Mouse (Mus musculus) activated CD4-positive, CD25-positive, alpha-beta regulatory T cell (primary cell): ENCODE measurements around the gene Pop5. TPM values are rescaled to one million over a fixed set of nuclear protein-coding genes. Genes with fewer than 3 reads are reported as not detected.

ENCODE experiments used
- polyA plus RNA-seq, 2 experiments: library from polyadenylated mRNA; unstranded; fragments of 100-300 nt; shearing (Covaris generic); gene quantifications; one replicate each; pipeline ENCODE4 v1.2.1; 2017

The Pop5 gene
- 100 to 1,000 TPM; 160 to 229 TPM for polyA plus RNA-seq

DNA sequence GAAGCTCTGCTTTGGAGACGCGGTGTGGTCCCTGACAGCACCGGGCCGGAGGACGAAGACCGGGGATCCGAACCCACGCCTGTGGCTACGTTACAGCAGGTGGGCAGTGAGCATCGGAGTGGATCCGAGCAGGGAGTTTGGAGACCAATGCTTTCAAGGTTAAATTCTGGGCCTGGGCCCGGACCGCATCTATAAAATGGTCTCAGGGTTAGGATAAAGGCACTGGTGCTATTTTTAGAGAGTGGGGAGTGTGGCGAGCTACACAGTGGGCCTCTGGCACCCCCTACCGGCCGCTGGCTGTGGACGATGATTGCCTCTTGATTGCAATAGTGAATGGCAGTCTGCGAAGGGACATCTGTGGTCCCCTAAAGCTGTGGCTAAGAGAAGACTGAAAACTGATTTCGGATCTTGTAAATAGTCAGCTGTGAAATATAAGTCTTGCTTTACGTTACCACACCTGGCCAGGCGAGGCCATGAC is at the start of gene Pop5:
Gene Pop5 (plus strand): TSS at position 51 of the 478 bp plus-strand sequence.

DNA sequence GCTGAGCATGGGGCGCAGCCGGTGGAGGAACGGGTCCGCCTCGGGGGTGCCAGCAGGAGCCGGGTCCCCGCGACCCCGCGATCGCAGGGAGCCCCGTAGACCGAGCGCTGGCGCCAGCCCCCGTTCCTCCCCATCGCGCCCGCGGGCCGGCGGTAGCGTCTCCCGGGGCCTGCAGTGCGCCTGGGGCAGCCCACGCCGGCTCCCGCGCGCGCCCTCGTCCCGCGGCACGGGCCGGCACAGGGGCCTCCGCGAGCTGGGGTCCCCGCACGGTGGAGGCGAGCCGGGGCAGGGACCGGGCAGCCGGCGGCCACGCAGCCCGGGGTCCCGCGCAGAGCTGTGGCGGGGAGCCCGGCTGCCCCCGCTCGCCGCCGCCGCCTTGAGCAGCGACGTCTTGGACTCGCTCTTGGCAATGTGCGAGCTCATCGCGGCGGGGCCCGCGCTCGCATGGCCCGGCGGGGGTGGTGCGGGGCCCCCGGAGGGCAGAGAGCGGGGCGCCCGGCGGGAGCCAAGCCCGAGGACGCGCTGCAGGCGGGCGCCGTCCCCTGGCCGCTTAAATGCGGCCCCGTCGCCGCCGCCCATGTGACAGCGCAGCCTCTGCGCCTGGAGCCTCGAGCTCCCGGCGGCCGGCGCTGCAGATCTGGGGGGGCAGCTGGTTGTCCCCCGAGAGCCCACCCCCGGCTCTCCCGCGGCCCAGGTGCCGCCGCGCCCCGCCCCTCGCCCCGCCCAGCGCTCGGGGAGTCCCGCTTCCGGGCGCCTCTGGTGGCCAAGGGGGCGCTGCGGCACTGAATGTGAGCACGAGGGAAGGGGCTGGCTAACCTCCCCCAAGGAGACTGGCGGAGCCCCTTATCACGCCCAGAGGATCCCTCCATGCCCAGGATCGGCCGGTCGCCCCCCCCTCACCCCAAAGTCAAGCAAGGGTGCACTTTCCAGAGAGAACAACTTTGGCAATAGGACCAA is 41.7 kb upstream of the Pop5 start, which contains the start of gene Cabp1:
Gene Cabp1 (minus strand): TSS at position 713 of the 957 bp plus-strand sequence.

DNA sequence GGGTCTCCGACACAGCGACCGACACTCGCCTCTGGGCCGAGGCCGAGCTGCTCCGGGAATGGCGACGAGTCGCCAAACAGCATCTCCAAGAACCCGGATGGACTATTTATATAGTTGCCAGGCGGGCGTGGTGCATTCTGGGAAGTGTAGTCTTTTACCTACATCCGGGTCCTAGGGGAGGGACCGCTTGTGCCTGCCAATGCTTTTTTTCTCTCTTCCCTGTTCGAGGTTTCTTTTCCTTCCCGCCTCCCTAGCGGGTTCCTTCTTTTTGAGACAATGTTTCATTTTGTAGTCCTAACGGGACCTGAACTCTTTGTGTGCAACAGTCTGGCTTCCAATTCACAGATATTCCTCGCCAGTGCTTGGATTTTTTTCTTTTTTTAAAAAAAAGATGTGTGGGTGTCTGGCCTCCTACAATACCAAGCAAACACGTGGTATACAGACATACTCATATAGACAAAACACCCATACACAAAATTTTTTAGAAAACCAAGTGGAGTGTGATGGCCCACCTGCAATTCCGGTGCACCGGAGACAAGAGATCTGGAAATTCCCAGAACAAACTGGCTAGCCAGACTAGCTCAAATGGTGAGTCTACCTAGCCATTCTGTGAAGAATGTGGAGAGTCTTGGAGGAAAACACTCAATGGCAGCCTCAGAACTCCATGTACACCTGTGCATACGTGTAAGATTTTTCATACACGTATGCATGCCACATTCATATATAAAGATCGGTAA is 37.3 kb downstream of the Pop5 start, which contains the start of gene Rnf10:
Gene Rnf10 (minus strand): TSS at position 87 of the 737 bp plus-strand sequence.

DNA sequence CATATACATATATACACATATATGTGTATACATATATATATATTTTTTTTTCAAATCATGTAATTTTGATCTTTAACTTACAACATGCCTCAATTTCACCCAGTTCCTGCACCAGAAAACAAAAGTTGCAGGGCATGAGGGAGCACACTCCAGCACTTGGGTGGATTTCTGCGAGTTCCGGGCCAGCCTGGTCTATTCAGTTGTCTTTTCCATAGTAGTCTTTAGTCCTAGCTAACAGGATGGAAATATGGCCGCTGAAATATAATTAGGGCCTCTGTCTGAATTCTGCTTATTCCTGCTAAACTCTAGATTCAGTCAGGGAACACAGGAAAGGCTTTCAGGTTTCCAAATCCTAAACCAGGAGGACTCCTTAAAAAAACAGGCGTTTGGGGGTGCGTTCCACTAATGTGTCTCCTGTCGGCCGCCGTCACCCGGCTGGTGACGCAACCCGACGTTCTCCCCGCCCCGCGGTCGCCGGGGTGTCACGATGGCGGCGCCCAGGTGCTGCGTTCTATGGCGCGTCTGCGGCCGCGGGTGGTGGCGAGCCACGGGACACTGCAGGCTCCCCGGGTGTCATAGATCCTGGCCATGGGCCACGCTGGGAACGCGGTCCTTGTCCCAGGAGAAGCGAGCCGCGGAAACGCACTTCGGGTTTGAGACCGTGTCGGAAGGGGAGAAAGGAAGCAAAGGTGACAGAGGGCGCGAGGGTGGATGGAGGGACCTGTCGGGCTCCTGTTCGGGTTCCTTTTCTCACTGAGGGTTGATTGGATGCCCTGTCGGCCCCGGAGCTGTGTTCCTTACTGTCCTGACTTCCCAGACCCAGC is 43.8 kb downstream of the Pop5 start, which contains the start of gene Coq5:
Gene Coq5 (plus strand): TSS at position 441 of the 824 bp plus-strand sequence.

Other genes starting within 250 kb of the Pop5 start
- gene Sppl3, start 224.7 kb upstream of the Pop5 start, polyA plus RNA-seq: 10 to 100 TPM; 55.5 to 58.1 TPM
- not detected for gene Gm10401, start 137.5 kb upstream of the Pop5 start, polyA plus RNA-seq
- 10 to 100 TPM; 43.3 to 48.4 TPM for gene Acads, start 116.5 kb upstream of the Pop5 start, polyA plus RNA-seq
- 10 to 100 TPM; 50.5 to 65.3 TPM for gene Unc119b, start 100.9 kb upstream of the Pop5 start, polyA plus RNA-seq
- gene Mlec, start 77.7 kb upstream of the Pop5 start, polyA plus RNA-seq: 10 to 100 TPM; 52.9 to 86.0 TPM
- gene Cabp1, start 41.5 kb upstream of the Pop5 start, polyA plus RNA-seq: under 1 TPM; 0.29 to 0.76 TPM
- gene Rnf10, start 37.1 kb downstream of the Pop5 start, polyA plus RNA-seq: 100 to 1,000 TPM in 1 of 2 experiments, 10 to 100 TPM in 1; 91.3 to 145 TPM
- gene Coq5, start 43.8 kb downstream of the Pop5 start, polyA plus RNA-seq: 10 to 100 TPM; 28.5 to 38.5 TPM
- 100 to 1,000 TPM; 438 to 603 TPM for gene Dynll1, start 65.2 kb downstream of the Pop5 start, polyA plus RNA-seq
- 100 to 1,000 TPM; 126 to 162 TPM for gene Srsf9, start 91.3 kb downstream of the Pop5 start, polyA plus RNA-seq
- gene Gatc, start 105.3 kb downstream of the Pop5 start, polyA plus RNA-seq: 10 to 100 TPM; 20.3 to 23.1 TPM
- 10 to 100 TPM; 43.1 to 47.1 TPM for gene Triap1, start 105.4 kb downstream of the Pop5 start, polyA plus RNA-seq
- 100 to 1,000 TPM; 570 to 585 TPM for gene Cox6a1, start 113.1 kb downstream of the Pop5 start, polyA plus RNA-seq
- not detected for gene Msi1, start 193.8 kb downstream of the Pop5 start, polyA plus RNA-seq
- gene Pla2g1b, start 230.4 kb downstream of the Pop5 start, polyA plus RNA-seq: not detected
- gene Sirt4, start 248.9 kb downstream of the Pop5 start, polyA plus RNA-seq: 10 to 100 TPM; 11.7 to 14.5 TPM